In genomic region chr12:110696173-110696974, GRCm38 (mm10) we compare ENCODE assay signal across 7 mouse cellular contexts. TPM values are rescaled to one million over a fixed set of nuclear protein-coding genes. Genes with fewer than 3 reads are reported as not detected.
DNase-seq lines count a peak whose midpoint lies in the region; ATAC-seq lines count a peak whose summit lies in the region.

No protein-coding gene starts in this region.

- no peaks in the 10 kb centered on the region for H3K27me3 ChIP-seq in limb, embryonic 10.5 days (ENCODE audit: low read depth, poor library complexity, severe bottlenecking)
- no peaks in the 10 kb centered on the region for H3K27me3 ChIP-seq in midbrain, embryonic 13.5 days

- peak overlapping the region; percentile 99 for H3K27ac ChIP-seq in limb, embryonic 10.5 days
- H3K27ac ChIP-seq in midbrain, embryonic 13.5 days: peak overlapping the region; percentile 98

- H3K9me3 ChIP-seq in limb, embryonic 10.5 days (replicated peaks): no peaks in the 10 kb centered on the region
- no peaks in the 10 kb centered on the region for H3K9me3 ChIP-seq in midbrain, embryonic 13.5 days

- H3K4me2 ChIP-seq in midbrain, embryonic 13.5 days (replicated peaks): peak overlapping the region; percentile 75

- WGBS in limb, embryonic 10.5 days: under 1% methylated on average over 89 of the region's 89 CpGs
- WGBS in midbrain, embryonic 13.5 days: under 1% methylated on average over 88 of the region's 89 CpGs

- peak; percentile 71 for ATAC-seq in granulocyte monocyte progenitor cell, adult 5-6 weeks (replicated peaks; ENCODE audit: poor library complexity, severe bottlenecking)
- ATAC-seq in midbrain, embryonic 13.5 days: peak; percentile 97

- H3K36me3 ChIP-seq in limb, embryonic 10.5 days: peaks cover 35% of the 10 kb centered on the region
- H3K36me3 ChIP-seq in midbrain, embryonic 13.5 days: peaks cover 26% of the 10 kb centered on the region

- H3K4me3 ChIP-seq in limb, embryonic 10.5 days: peak overlapping the region; percentile 99
- peak overlapping the region; percentile 98 for H3K4me3 ChIP-seq in midbrain, embryonic 13.5 days (replicated peaks)

- H3K9ac ChIP-seq in midbrain, embryonic 13.5 days (replicated peaks): peak overlapping the region; percentile 99

- H3K4me1 ChIP-seq in limb, embryonic 10.5 days: peaks cover 38% of the 10 kb centered on the region
- peaks cover 24% of the 10 kb centered on the region for H3K4me1 ChIP-seq in midbrain, embryonic 13.5 days (replicated peaks)

- peak; percentile 96 for DNase-seq in adrenal gland, adult 8-10 months
- peak; percentile 100 for DNase-seq in embryo, embryonic 9.5 days (ENCODE audit: extremely low spot score)
- peak; percentile 96 for DNase-seq in kidney, adult 11 months
- peak; percentile 100 for DNase-seq in limb, embryonic 10.5 days (ENCODE audit: low spot score)
- peak; percentile 100 for DNase-seq in spleen, adult 12 weeks (ENCODE audit: low spot score)

RNA-seq across cellular contexts. Expression of gene Hsp90aa1, which starts 6.2 kb away (rescaled TPM):
- total RNA-seq in adrenal gland, adult 8-10 months (2022): 100 to 1,000 TPM; 272 to 830 (median 476) TPM
- 686 and 764 TPM in 2 replicates for total RNA-seq in granulocyte monocyte progenitor cell, adult 5-6 weeks (2014; fragmentation: Nextera tagmentation)
- total RNA-seq in granulocyte monocyte progenitor cell, adult 5-6 weeks (2017): 1,405 and 1,810 TPM in 2 replicates
- 1,005 and 1,256 TPM in 2 replicates for polyA plus RNA-seq in limb, embryonic 10.5 days (2016; fragmentation: Nextera tagmentation; extraction: Ambion mirVana)
- 1,494 and 1,520 TPM in 2 replicates for polyA plus RNA-seq in midbrain, embryonic 13.5 days (2015; fragmentation: Nextera tagmentation; extraction: Ambion mirVana)

RNA-seq across cellular contexts. Expression of gene 1700001K19Rik, which starts 14.0 kb away (rescaled TPM):
- not detected for total RNA-seq in adrenal gland, adult 8-10 months (2022)
- total RNA-seq in granulocyte monocyte progenitor cell, adult 5-6 weeks (2014; fragmentation: Nextera tagmentation): not detected in 2 replicates
- not detected in 2 replicates for total RNA-seq in granulocyte monocyte progenitor cell, adult 5-6 weeks (2017)
- polyA plus RNA-seq in limb, embryonic 10.5 days (2016; fragmentation: Nextera tagmentation; extraction: Ambion mirVana): not detected in 2 replicates
- 0.28 and 0.39 TPM in 2 replicates for polyA plus RNA-seq in midbrain, embryonic 13.5 days (2015; fragmentation: Nextera tagmentation; extraction: Ambion mirVana)

RNA-seq across cellular contexts. Expression of gene Wdr20, which starts 41.4 kb away (rescaled TPM):
- 10 to 100 TPM; 50.6 to 70.4 (median 56.8) TPM for total RNA-seq in adrenal gland, adult 8-10 months (2022)
- total RNA-seq in granulocyte monocyte progenitor cell, adult 5-6 weeks (2014; fragmentation: Nextera tagmentation): 19.4 and 25.9 TPM in 2 replicates
- 25.4 and 35.3 TPM in 2 replicates for total RNA-seq in granulocyte monocyte progenitor cell, adult 5-6 weeks (2017)
- polyA plus RNA-seq in limb, embryonic 10.5 days (2016; fragmentation: Nextera tagmentation; extraction: Ambion mirVana): 24.8 and 27.0 TPM in 2 replicates
- polyA plus RNA-seq in midbrain, embryonic 13.5 days (2015; fragmentation: Nextera tagmentation; extraction: Ambion mirVana): 28.3 and 29.9 TPM in 2 replicates

Comparison
In these comparisons a context has a peak if more than half of its experiments do, and no peak if none do; other contexts are left out.
1. Peak in every context shown above with its lines: DNase-seq, ATAC-seq, H3K4me3 ChIP-seq and H3K27ac ChIP-seq.